Mouse (Mus musculus) embryonic facial prominence, embryonic 13.5 days (tissue): ENCODE measurements around the gene Prune1. TPM values are rescaled to one million over a fixed set of nuclear protein-coding genes. Genes with fewer than 3 reads are reported as not detected.

ENCODE experiments used
- ATAC-seq: fragments of 200-750 bp; cut with Nextera tagmentation; 2 replicates; pipeline ENCODE4 v1.8.0; 2017; ENCODE audit warnings: low read depth; ENCODE audit not compliant: insufficient number of reproducible peaks, insufficient read depth, low FRiP score, low TSS enrichment
- H3K27ac ChIP-seq: fragments of 300-500 bp; sonication (generic); 2 replicates; pipeline ENCODE4 v1.5.1; 2015; ENCODE audit warnings: moderate library complexity, mild to moderate bottlenecking, inconsistent platforms
- H3K27me3 ChIP-seq: fragments of 300-500 bp; sonication (generic); 2 replicates; pipeline ENCODE4 v1.6.1; 2015; ENCODE audit warnings: mild to moderate bottlenecking, inconsistent platforms
- H3K36me3 ChIP-seq: fragments of 300-500 bp; sonication (generic); 2 replicates; pipeline ENCODE4 v1.6.1; 2015; ENCODE audit warnings: mild to moderate bottlenecking, inconsistent platforms
- H3K4me1 ChIP-seq: fragments of 300-500 bp; sonication (generic); 2 replicates; pipeline ENCODE4 v1.6.1; 2015; ENCODE audit warnings: inconsistent platforms
- H3K4me2 ChIP-seq: fragments of 300-500 bp; sonication (generic); 2 replicates; pipeline ENCODE4 v1.6.1; 2015; ENCODE audit warnings: moderate library complexity, mild to moderate bottlenecking, inconsistent platforms
- H3K4me3 ChIP-seq: fragments of 300-500 bp; sonication (generic); 2 replicates; pipeline ENCODE4 v1.5.1; 2015; ENCODE audit warnings: mild to moderate bottlenecking, inconsistent platforms
- H3K9ac ChIP-seq: fragments of 300-500 bp; sonication (generic); 2 replicates; pipeline ENCODE4 v1.6.1; 2015; ENCODE audit warnings: mild to moderate bottlenecking, inconsistent platforms
- H3K9me3 ChIP-seq: fragments of 300-500 bp; sonication (generic); 2 replicates; pipeline ENCODE4 v1.6.1; 2016; ENCODE audit warnings: inconsistent platforms
- WGBS: fragments of 180-500 bp; shearing (Covaris S2); methylation state at CpG from one replicate; pipeline ENCODE4 v1.1.7; 2015; ENCODE audit warnings: mixed read lengths; 5-methylcytosine and 5-hydroxymethylcytosine counted together
- polyA plus RNA-seq: library from polyadenylated mRNA; unstranded; fragments of >200 nt; fragmentation: Nextera tagmentation; extraction: Ambion mirVana; gene quantifications from 2 replicates; pipeline ENCODE4 v1.2.1, GENCODE M21; 2015

The Prune1 gene
- polyA plus RNA-seq: 21.6 and 23.5 TPM in 2 replicates

GRCm38 (mm10) chr3:95281216-95282126 lies at the start of gene Prune1, which contains the start of gene Mindy1:
Prune1 (minus strand) TSS chr3:95282076.
Mindy1 (plus strand) TSS chr3:95281345.
- Histone ChIP-seq H3K9ac (peak within 1 kb of the TSS; percentile 89), H3K27me3 (no peaks in the 10 kb centered on the region), H3K9me3 (no peaks in the 10 kb centered on the region), H3K4me2 (peak within 1 kb of the TSS; percentile 83), H3K27ac (peak within 1 kb of the TSS; percentile 98), H3K36me3 (0 out of 2 replicates have a peak, but pooled peaks cover 3% of the 10 kb centered on the region), H3K4me1 (peaks cover 25% of the 10 kb centered on the region), H3K4me3 (peak within 1 kb of the TSS; percentile 77)
- WGBS: under 1% methylated on average over 53 of the region's 53 CpGs
- ATAC-seq: peak; percentile 89

GRCm38 (mm10) chr3:95331528-95331927 lies 49.7 kb upstream of the Prune1 start:
- WGBS: 87% methylated on average over 1 of the region's 1 CpGs
- no peak overlapping the region for H3K4me2 ChIP-seq
- peaks cover 92% of the 10 kb centered on the region for H3K36me3 ChIP-seq
- no peaks in the 10 kb centered on the region for H3K27me3 ChIP-seq
- H3K4me3 ChIP-seq: no peak overlapping the region
- H3K4me1 ChIP-seq: no peaks in the 10 kb centered on the region
- no peak for ATAC-seq
- H3K9ac ChIP-seq: no peak overlapping the region
- H3K27ac ChIP-seq: no peak overlapping the region
- H3K9me3 ChIP-seq: no peaks in the 10 kb centered on the region

GRCm38 (mm10) chr3:95328803-95329404 lies 47.0 kb upstream of the Prune1 start:
- Histone ChIP-seq H3K4me3 (no peak overlapping the region), H3K27ac (no peak overlapping the region), H3K9ac (no peak overlapping the region), H3K36me3 (peaks cover 93% of the 10 kb centered on the region), H3K9me3 (no peaks in the 10 kb centered on the region), H3K27me3 (no peaks in the 10 kb centered on the region), H3K4me1 (no peaks in the 10 kb centered on the region), H3K4me2 (no peak overlapping the region)
- ATAC-seq: no peak
- 86% methylated on average over 1 of the region's 1 CpGs for WGBS

GRCm38 (mm10) chr3:95324454-95325144 lies 42.7 kb upstream of the Prune1 start:
- Histone ChIP-seq H3K27ac (no peak overlapping the region), H3K4me3 (no peak overlapping the region), H3K4me1 (no peaks in the 10 kb centered on the region), H3K4me2 (no peak overlapping the region), H3K9ac (no peak overlapping the region), H3K27me3 (no peaks in the 10 kb centered on the region), H3K36me3 (peaks cover 97% of the 10 kb centered on the region), H3K9me3 (no peaks in the 10 kb centered on the region)
- 93% methylated on average over 6 of the region's 6 CpGs for WGBS
- ATAC-seq: no peak

GRCm38 (mm10) chr3:95323429-95323828 lies 41.6 kb upstream of the Prune1 start:
- Histone ChIP-seq H3K9me3 (no peaks in the 10 kb centered on the region), H3K36me3 (peaks cover 91% of the 10 kb centered on the region), H3K4me3 (no peak overlapping the region), H3K4me2 (no peak overlapping the region), H3K27me3 (no peaks in the 10 kb centered on the region), H3K27ac (no peak overlapping the region), H3K4me1 (peaks cover 7% of the 10 kb centered on the region), H3K9ac (no peak overlapping the region)
- no peak for ATAC-seq
- WGBS: 86% methylated on average over 3 of the region's 3 CpGs

GRCm38 (mm10) chr3:95319701-95320625 lies 38.1 kb upstream of the Prune1 start:
- Histone ChIP-seq H3K4me1 (peaks cover 27% of the 10 kb centered on the region), H3K4me3 (no peak overlapping the region), H3K9ac (no peak overlapping the region), H3K27me3 (no peaks in the 10 kb centered on the region), H3K36me3 (peaks cover 59% of the 10 kb centered on the region), H3K4me2 (no peak overlapping the region), H3K27ac (no peak overlapping the region), H3K9me3 (no peaks in the 10 kb centered on the region)
- no peak for ATAC-seq
- WGBS: 71% methylated on average over 12 of the region's 12 CpGs

GRCm38 (mm10) chr3:95319110-95319509 lies 37.2 kb upstream of the Prune1 start:
- WGBS: 55% methylated on average over 2 of the region's 2 CpGs
- Histone ChIP-seq H3K4me2 (no peak overlapping the region), H3K4me3 (no peak overlapping the region), H3K36me3 (peaks cover 50% of the 10 kb centered on the region), H3K27me3 (no peaks in the 10 kb centered on the region), H3K27ac (no peak overlapping the region), H3K4me1 (peaks cover 32% of the 10 kb centered on the region), H3K9ac (no peak overlapping the region; the same call in 1 of the 2 replicates), H3K9me3 (no peaks in the 10 kb centered on the region)
- no peak for ATAC-seq

GRCm38 (mm10) chr3:95318548-95318947 lies 36.7 kb upstream of the Prune1 start:
- Histone ChIP-seq H3K27ac (no peak overlapping the region), H3K9ac (no peak overlapping the region; the same call in 1 of the 2 replicates), H3K4me1 (peaks cover 32% of the 10 kb centered on the region), H3K36me3 (peaks cover 44% of the 10 kb centered on the region), H3K4me3 (no peak overlapping the region), H3K4me2 (no peak overlapping the region), H3K27me3 (no peaks in the 10 kb centered on the region), H3K9me3 (no peaks in the 10 kb centered on the region)
- 48% methylated on average over 6 of the region's 6 CpGs for WGBS
- no peak for ATAC-seq

GRCm38 (mm10) chr3:95317414-95318080 lies 35.7 kb upstream of the Prune1 start:
- ATAC-seq: no peak
- peaks cover 35% of the 10 kb centered on the region for H3K36me3 ChIP-seq
- H3K4me2 ChIP-seq: peak overlapping the region; percentile 43
- WGBS: 19% methylated on average over 12 of the region's 12 CpGs
- 0 out of 2 replicates have a peak overlapping the region, but pooled peaks have one; percentile 39 for H3K27ac ChIP-seq
- H3K9me3 ChIP-seq: no peaks in the 10 kb centered on the region
- peak overlapping the region; percentile 5 for H3K4me3 ChIP-seq
- H3K4me1 ChIP-seq: peaks cover 32% of the 10 kb centered on the region
- no peaks in the 10 kb centered on the region for H3K27me3 ChIP-seq
- H3K9ac ChIP-seq: peak overlapping the region; percentile 27

GRCm38 (mm10) chr3:95315844-95316550 lies 34.1 kb upstream of the Prune1 start:
- Histone ChIP-seq H3K27me3 (no peaks in the 10 kb centered on the region), H3K4me3 (peak overlapping the region; percentile 88), H3K9ac (peak overlapping the region; percentile 98), H3K36me3 (peaks cover 19% of the 10 kb centered on the region), H3K9me3 (no peaks in the 10 kb centered on the region), H3K4me1 (peaks cover 32% of the 10 kb centered on the region), H3K4me2 (peak overlapping the region; percentile 88), H3K27ac (peak overlapping the region; percentile 95)
- ATAC-seq: peak; percentile 16; the same call in 1 of the 2 replicates
- WGBS: 10% methylated on average over 9 of the region's 9 CpGs
